Mouse (Mus musculus) left cerebral cortex, postnatal 4 days (tissue): ENCODE measurements around the gene Tmem114. TPM values are rescaled to one million over a fixed set of nuclear protein-coding genes. Genes with fewer than 3 reads are reported as not detected.

Experiments used
- DNase-seq: peaks from one replicate; pipeline ENCODE4 v3.0.0-alpha.2; 2022
- intact Hi-C: fragments of 180-260 bp; cut with DNase I; formaldehyde crosslinking; loops from one replicate; pipeline ENCODE4 v1.15.1; 2025
- total RNA-seq, 2 experiments: library from RNA; stranded (reverse); gene quantifications; 2 replicates each; pipeline ENCODE4 v1.2.3; 2021

Gene Tmem114
- under 1 TPM; 0.36 to 0.50 TPM for total RNA-seq

DNA sequence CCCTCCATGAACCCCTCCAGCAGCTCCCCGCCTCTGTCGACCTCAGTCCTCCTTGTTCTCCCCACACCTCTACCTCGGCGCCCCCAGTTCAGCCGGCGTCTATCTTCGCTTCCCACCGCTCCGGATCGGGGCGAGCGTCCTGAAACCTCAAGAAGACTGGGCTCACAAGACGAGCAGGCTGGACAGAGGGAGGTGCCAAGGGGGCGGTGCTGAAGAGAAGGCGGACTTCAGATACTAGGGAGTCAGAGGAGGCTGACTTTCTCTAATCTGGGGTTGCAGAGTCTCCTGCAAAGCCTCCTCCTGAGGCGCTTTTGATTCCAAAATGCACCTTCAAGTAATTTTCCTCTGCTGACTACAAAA is at the start of gene Tmem114:
Tmem114 (minus strand) TSS at position 166 of the 360 bp plus-strand sequence.
- peak; percentile 54 for DNase-seq
- intact Hi-C loops: no loop called here

DNA sequence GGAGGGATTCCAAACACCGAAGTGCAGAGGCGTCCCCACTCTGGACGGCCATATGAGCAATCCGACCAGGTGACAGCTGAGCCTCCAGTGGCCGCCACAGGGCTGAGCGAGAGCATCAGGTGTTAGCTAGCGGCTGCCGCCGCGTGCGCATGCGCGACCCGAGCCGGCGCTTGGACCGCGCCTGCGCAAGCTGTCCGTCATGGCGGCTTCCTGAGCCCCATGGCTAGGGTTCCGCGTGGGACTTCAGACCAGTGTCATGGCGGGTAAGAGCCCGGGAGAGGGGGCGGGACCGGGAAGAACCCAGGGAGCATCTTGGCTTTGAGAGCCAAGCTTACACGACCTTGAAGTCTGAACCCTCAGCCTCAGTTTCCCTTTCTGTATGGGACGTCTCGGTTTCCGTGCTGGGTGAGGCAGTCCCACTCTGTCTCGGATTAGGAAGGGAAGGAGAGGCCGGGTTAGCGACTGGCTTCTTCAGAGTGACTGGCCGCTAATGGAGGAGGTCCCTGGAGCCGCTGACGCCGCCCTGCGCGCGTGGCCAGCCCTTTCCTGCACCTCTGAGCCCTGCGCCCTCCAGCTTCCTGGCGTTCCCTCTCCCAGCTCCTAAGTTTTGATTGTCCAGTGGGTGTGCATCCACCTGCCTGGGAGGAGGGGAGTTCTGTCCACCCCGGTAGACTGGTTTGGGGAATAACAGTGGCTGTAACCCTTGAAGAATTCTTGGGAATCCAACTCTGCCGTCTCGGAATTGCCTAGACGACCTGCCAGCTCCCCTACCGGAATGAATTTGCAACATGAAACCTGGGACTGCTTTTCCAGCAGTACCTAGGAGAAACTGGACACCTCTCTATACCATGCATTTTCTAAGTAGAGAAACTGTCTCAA is 45.9 kb upstream of the Tmem114 start, which contains the start of gene Mettl22:
Mettl22 (plus strand) TSS at position 186 of the 879 bp plus-strand sequence.
- intact Hi-C loops: no loop called here
- DNase-seq: peak; percentile 94

DNA sequence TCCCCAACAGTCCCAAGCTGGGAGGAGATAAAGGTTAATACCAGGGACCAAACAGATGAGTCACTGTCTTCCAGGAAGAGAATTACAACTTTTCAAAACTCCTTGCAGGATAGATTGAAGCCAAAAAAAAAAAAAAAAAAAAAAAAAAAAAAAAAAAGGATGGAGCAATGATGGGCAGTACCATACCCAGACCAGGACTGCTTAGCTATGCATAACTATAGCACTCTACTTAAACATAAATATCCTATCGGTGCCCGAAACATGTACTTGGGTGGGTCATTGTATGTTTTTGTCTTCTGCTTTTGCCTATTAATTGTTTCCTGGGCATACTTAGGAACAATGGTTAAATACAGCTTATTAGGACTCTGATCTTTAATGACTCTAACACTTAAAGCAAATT is 45.2 kb upstream of the Tmem114 start:
- intact Hi-C loops: no loop called here
- no peak for DNase-seq

DNA sequence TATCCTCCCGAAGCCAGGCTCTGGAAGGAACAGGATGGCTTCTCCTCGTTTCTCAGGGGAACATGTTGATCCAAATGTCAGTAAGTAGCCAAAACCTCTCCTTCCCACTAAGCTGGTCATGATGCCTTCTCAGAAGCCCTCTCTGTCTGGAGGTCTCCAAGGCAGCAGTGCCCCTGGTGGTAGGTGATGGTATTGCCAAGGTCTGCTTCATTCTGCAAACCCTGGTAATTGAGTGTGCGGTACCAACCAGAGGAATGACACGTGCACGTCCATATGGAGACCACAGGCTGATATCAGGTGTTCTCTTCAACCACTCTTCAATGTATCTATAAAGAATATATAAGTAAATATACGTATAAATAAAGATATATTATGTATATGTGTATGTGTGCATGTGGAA is 34.2 kb upstream of the Tmem114 start:
- DNase-seq: peak; percentile 70
- intact Hi-C loops: no loop called here

DNA sequence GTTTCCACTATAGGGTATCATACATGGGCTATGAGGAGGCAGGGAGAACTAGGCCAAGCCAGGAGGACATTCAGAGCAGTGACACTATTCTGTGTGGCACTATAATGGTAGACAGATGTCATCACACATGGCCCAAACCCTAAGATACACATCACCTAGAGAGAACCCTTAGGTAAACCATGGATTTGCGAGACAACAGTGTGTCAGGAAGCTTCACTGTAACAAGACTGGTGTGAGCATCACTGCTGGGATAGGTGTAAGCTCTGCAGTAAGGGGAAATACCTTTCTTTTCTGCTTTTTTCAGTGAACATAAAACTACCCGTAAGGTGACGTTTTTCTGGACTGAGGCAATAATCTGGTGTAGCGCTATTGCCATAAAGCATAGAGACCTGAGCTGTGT is 33.5 kb upstream of the Tmem114 start:
- intact Hi-C loops: no loop called here
- no peak for DNase-seq

DNA sequence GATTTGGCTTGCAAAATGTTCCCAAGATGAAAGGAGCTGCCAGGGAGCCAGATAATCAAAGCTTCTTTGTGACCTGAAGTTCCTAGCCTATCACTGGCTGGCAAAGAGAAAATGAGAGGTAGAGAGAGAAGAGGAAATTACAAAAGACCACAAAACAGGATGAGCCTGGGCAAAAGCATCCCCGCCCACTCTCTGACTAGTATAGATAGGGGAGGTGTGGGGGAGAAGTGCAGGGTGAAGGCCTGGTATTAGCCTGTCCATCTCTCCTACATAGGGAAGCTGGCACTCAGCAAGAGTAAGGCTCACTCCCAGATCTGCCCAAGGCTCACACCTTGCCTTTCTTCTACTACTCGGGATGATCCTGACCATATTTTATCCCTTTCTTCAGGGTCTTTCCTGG is 30.3 kb upstream of the Tmem114 start:
- intact Hi-C loops: no loop called here
- DNase-seq: no peak

DNA sequence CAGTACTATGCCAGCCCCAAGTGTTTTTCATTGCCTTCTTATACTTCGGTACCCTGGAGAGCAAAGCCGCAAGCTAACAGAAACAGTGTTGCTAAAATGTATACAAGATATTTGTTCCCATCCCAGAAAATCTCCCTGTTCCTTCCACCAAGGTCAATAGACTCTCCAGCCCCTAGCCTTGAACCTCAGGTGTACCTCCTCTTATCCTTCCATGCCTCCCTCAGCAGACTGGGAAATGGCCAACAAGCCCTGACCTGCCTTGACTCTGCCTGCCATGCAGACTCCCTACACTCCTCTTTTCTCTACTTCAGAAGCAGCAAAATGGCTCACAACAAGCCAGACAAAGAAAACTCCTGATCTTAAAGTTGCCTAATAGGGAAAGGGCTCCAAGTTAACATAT is 28.4 kb upstream of the Tmem114 start:
- no peak for DNase-seq
- intact Hi-C loops: no loop called here

DNA sequence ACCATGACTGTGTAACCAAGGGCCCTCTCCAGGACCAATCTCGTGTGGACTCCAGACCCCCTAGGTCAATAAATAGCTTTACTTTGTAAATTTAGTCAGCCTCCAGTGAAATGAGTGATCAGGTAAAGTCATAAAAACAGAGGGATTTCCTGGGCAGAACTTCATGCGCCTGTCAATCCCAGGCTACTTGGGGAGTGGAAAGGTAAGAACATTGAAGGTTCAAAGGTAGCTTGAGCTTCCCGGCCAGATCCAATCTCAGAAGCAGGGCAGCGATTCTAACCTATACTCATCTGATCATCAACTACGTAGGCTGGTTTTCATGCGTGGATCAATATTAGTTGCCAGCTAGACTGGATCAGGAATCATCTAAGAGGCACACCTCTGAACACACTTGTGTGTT is 21.3 kb upstream of the Tmem114 start:
- no peak for DNase-seq
- intact Hi-C loops: no loop called here

DNA sequence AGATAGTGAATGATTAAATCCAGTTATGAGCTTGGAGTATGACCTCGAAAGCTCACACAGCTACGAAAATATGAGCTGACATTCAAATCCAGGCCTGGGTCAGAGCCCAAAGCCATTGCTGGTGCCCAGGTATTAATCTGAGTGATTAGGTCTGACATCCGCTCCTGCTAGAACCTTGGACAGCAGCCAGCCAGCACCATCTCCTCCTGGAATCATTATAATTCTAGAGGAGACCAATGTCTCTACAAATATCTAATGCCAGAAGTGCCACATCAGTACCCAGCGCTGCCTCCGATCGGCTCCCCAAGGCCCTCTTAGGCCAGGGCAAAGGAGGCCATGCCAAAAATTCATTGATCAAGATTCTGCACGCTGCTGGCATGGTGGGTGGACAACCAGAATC is 20.0 kb upstream of the Tmem114 start:
- peak; percentile 52 for DNase-seq
- intact Hi-C loops: no loop called here

DNA sequence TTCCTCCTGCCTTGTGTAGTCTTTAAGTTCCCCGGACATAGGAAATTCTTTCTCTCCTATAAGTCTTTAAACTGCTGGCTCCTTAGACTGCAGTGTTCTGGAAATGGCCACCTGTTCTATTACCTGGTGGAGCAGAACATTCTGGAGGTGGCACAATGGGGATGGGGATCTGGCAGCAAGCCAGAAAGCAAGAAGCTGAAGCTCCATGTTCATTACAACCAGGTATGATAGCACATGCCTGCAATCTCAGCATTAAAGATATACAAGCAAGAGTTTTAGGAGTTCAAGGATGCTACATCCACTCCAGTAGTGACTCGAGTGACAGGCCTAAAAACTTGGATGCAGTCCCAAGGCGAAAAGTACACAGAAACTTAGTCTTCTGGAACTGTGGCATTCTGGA is 7.7 kb upstream of the Tmem114 start:
- intact Hi-C loops: no loop called here

DNA sequence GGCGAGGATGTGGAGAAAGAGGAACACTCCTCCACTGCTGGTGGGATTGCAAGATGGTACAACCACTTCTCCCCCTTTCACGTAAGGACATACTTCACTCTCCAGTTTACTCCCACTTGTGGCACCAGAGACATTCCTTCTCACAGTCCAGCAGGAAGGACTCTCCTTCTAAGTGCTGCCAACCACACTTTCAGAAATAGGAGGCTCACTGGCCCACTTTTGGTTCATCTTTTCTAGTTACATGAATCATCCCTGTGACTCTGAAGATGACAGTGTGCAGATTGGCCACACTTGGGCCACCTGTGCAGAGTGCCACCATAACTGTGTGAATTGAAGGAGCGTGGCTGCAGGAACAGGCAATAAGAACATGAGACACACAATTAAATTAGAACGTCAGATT is 4.6 kb upstream of the Tmem114 start:
- no peak for DNase-seq
- intact Hi-C loops: no loop called here

More for the DNA sequence above, 7.7 kb upstream of the Tmem114 start:
- DNase-seq: no peak

DNA sequence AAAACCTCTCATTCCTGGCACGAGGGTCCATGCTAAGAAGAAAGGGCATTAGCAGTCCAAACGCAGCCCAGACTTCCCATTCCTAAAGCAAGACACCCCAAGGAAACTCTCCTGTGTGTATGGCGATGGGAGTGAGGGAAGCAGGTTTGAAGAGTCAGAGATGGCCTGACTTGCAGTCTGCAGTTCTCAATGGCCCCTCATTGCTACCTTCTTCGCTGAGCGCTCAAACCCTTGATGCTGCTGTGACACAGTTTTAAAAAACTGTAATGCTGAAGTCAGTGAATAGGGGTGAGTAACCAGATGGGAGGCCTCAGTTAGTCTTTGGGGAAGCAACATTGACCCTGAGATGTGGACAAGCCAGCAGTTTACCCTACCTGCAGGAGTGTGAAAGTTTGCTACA is 800 bp upstream of the Tmem114 start:
- intact Hi-C loops: no loop called here

DNA sequence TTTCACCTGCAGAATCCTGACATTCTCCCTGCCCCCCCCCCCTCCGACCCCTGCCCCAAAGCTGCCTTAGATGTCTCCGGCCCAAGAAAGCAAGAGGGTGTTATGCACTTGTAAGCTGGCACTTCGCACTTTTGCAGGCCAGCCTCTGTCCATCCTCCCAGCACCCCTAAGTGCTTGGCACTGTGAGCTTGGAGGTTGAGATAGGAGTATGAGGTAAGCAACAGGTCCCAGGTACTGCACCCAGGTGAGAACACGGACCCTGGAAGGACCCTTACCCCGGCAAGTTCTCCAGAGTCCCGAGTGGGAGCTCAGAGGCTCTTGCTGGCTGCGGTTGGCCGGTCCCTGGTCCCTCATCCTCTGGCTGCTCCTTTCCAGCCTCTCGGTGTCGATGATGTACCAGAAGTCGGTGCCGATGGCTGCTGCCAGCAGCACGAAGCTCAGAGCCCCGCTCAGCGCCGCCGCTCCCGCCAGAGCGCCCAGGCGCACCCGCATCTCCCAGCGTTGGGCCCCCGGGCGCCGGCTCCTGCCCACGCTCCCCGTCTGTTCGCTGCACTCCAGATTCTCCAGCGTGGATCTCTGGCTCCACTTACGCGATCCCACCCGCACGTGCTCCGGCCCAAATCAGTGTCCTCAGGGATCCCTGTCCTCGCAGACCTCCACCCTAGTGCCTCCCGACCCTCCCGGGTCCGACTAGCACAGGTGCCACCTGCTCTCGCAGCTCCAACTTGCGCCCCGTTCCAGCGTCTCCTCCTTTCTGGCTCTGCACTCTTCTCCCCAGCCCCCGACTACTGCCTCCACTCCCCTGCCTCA is 570 bp downstream of the Tmem114 start:
- DNase-seq: no peak

More for the DNA sequence above, 800 bp upstream of the Tmem114 start:
- DNase-seq: no peak

DNA sequence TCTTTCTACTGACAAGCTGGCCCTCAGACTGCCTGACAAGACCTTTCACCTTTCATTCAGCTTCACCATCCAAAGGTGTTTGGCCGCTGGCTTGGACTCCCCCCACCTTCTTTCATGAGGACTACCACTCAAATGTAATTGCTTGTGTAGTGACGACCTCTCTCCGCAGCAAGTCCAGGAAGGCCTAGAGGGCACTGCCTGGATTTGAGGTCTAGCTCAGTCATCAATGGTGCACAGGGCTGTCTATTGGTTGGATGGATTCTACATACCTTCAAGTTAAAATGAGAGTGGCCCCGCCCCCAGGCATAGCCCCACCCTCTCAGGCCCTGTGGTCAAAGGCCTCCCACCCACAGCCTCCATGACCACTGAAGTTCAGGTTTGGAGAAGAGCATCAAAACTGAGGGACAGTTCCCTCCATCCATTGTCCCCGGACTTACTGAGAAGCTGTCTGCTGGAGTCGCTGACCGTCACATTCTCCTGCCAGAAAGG is 1.3 kb downstream of the Tmem114 start:
- intact Hi-C loops: no loop called here
- DNase-seq: no peak

More for the DNA sequence above, 570 bp downstream of the Tmem114 start:
- intact Hi-C loops: no loop called here

DNA sequence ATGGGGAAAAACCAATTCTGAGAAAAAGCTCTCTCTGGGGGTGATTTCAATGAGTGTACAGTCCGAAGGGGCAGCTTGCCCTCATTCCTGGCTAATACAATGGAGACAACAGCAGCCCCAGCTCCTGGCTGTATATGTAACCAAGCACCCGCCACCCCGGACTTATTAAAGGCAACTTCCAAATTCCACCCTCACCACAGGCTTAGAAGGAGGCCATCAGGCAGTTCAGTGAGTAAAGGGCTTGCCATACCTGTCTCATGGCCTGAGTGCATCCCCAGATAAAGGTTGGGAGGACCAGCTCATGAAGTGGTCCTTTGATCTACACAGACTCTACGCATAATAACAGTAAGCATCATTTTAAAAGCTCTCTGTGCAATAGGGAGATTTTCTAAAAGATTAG is 4.1 kb downstream of the Tmem114 start:
- intact Hi-C loops: no loop called here
- DNase-seq: no peak

DNA sequence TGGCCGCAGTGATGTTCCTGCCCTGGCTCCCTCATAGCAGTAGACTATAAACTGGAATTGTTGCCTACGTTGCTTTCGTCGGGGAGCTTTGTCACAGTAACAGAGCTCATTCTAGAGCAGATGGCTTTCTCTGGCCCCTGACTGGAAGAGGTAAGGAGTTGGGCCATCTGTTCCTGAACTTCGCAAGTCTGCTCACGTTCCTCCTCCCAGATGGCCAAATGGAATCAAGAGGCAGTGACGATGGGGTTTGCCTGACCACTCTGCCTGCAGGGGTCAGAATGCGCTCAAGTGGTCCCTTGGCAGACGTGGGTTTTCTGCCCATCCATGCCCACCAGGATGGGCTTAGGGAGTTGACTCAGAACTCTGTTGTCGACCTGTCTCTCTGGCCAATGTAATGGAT is 4.6 kb downstream of the Tmem114 start:
- peak; percentile 59 for DNase-seq
- intact Hi-C loops: no loop called here

DNA sequence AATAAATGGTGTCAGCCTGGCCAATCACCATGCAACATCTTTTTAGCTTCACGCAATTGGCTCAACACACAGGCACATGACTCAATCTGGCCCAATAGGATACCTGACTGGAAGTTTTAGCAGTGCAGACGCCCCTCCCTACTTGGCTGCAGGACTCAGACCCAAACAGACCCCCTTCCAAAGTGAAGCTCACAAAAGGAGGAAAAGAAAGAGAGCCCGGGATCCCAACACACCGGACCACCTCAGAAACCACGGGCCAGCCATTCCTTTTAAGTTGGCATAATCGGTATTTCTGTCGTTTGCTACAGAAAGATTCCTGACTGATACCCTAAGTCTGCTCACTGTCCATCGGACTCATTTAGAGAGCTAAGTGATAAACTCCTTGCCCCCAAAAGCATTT is 5.3 kb downstream of the Tmem114 start:
- DNase-seq: no peak
- intact Hi-C loops: loop anchor here (10.0 kb wide), 1 partner anchor 225 kb away; no protein-coding TSS in a partner anchor

DNA sequence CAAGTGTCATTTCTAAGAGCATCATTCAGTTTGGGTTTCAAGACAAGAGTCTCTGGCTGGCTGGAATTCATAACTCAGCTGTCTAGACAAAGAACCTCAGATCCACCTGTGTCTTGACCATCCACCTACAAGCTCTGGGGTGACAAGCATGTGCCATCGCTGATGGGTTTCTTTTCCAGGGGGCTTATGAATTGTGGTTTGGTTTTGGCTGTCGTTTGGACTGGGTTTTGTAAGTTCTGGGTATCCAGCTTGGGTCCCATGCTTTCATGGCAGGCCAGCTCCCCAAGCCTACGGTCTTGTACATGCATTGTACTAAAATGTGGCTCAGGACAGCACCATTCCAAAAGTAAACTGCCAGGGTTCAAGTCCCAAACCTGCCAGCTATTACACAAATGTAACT is 6.8 kb downstream of the Tmem114 start:
- intact Hi-C loops: loop anchor here (10.0 kb wide), 1 partner anchor 227 kb away; no protein-coding TSS in a partner anchor
- DNase-seq: no peak

DNA sequence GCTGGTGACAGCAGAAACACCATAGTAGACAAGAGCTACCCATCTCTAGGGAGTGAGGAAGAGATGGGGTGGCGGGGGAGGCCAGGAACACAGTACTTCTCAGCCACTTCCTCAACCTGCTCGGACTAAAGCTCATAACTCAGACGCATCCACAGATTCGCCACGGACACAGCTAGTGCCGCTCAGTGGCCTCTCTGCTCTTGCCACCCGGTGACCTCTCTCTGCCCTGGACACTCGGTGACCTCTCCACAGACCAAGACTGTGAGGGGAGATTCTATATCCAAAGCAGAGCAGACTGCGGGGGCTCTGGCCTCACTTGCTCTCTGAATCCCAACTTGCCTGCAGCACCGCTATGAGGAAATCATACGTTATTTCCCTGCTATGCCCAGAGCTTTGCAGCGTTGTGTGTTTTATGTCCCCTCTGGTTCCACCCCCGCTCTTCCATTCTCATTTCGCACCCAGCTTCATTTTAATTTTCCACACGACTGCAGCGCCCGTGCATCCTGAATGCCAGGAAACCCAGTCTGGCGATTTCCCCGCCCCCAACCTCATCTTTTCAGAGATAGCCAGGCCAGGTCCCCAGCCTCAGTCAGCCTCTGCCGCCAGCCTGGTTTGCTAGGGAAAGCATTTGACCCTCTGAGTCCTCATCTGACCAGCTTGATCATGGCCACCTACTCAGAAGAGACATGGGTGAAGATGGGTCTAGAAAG is 7.8 kb downstream of the Tmem114 start:
- intact Hi-C loops: loop anchor here (10.0 kb wide), 1 partner anchor 228 kb away; no protein-coding TSS in a partner anchor
- peak; percentile 62 for DNase-seq

DNA sequence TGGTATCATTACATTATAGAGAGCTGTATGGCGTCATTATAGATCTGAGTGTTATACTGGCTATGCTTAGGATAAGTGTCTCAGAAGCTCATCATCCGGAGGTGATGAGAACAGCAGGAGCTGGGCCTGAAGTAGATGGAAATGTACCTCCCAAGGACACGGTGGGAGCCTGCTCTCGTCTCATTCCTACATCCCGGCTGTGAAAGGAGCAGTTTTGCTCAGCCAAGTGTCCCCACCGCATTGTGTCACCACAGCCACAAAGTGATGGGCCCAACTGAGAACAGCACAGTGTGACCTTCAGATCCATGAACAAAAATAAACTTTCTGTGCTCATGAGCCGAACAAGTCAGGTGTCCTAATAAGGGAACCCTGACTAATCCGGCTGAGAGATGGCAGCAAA is 8.9 kb downstream of the Tmem114 start:
- intact Hi-C loops: loop anchor here (10.0 kb wide), 1 partner anchor 229 kb away; no protein-coding TSS in a partner anchor
- DNase-seq: no peak

DNA sequence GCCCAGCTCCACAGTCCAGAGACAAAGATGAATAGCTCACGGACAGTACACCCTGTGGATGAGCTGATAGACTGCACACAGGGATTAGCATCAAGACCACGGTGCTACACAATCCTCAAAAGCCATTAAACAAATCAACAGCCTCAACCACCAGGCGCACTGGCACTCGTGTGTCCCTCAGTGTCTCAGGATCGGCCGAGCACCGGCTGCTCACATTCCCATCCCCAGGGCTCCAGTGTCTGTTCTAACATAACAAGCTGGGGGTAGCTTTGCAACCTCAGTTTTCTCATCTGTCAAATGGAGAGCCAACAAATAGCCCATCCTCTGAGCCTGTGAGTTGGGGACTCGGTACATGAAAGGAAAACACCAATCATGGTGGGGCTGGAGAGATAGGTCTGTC is 11.5 kb downstream of the Tmem114 start:
- DNase-seq: no peak
- intact Hi-C loops: loop anchor here (5.0 to 10.0 kb wide), 2 partner anchors 69 to 231 kb away; no protein-coding TSS in a partner anchor
